In the genomic region with DNA sequence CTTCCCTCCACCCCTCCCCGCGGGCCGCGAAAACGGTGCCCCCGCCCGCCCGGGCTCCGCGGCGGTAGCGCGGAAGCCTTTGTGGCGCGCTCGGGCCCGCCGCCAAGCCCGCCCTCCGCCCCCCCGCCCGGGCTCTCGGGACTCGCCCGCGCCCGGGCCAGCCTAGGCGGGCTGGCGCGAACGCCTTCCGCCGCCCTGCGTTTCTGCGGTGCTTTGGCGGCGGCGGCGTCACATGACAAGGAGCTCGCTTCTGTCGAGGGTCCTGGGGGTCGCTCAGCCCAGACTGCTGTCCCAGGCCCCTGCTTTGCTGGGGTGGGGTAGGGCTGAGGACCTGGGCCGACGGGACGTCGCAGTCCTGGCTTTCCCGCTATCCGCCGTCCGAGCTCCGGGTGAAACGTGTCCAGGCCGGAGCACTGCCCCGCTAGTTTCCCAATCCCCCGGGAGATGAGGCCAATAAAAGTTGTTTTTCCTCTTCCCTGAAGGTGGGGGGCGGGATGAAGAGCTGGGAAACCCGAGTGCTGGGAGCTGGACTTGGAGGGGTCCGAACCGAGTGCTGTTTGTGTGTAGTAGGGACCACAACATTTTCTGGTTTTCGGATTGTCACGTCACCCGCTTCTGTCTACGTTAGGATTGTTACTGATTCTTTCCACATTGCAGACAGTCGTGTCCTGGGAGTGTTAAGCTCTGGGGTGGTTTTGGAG, we compare ENCODE assay signal across 8 mouse cellular contexts. TPM values are rescaled to one million over a fixed set of nuclear protein-coding genes. Genes with fewer than 3 reads are reported as not detected.
DNase-seq lines count a peak whose midpoint lies in the region; ATAC-seq and TF ChIP-seq lines count a peak whose summit lies in the region.

No protein-coding gene starts in this region.

- under 1% methylated on average over 64 of the region's 64 CpGs for WGBS in forebrain, embryonic 10.5 days
- under 1% methylated on average over 46 of the region's 64 CpGs for WGBS in heart, postnatal 0 days
- under 1% methylated on average over 55 of the region's 64 CpGs for WGBS in liver, embryonic 14.5 days (ENCODE audit: insufficient replicate concordance)
- WGBS in stomach, embryonic 15.5 days: under 1% methylated on average over 59 of the region's 64 CpGs

- no peaks in the 10 kb centered on the region for H3K27me3 ChIP-seq in forebrain, embryonic 10.5 days (ENCODE audit: poor library complexity, severe bottlenecking)
- no peaks in the 10 kb centered on the region for H3K27me3 ChIP-seq in heart, postnatal 0 days (ENCODE audit: control insufficient read depth, insufficient read depth, low read length)
- H3K27me3 ChIP-seq in liver, embryonic 14.5 days (ENCODE audit: control insufficient read depth, insufficient read depth, low read length): no peaks in the 10 kb centered on the region
- no peaks in the 10 kb centered on the region for H3K27me3 ChIP-seq in stomach, embryonic 15.5 days (replicated peaks)

- H3K9me3 ChIP-seq in forebrain, embryonic 10.5 days: no peaks in the 10 kb centered on the region
- H3K9me3 ChIP-seq in heart, postnatal 0 days (replicated peaks; ENCODE audit: control insufficient read depth, low read length): no peaks in the 10 kb centered on the region
- H3K9me3 ChIP-seq in liver, embryonic 14.5 days (ENCODE audit: control insufficient read depth, low read length): no peaks in the 10 kb centered on the region
- H3K9me3 ChIP-seq in stomach, embryonic 15.5 days: no peaks in the 10 kb centered on the region

- H3K36me3 ChIP-seq in forebrain, embryonic 10.5 days (replicated peaks): peaks cover 15% of the 10 kb centered on the region
- no peaks in the 10 kb centered on the region for H3K36me3 ChIP-seq in heart, postnatal 0 days (replicated peaks; ENCODE audit: control insufficient read depth, insufficient read depth, low read length)
- H3K36me3 ChIP-seq in liver, embryonic 14.5 days (replicated peaks; ENCODE audit: control insufficient read depth, insufficient read depth, low read depth): no peaks in the 10 kb centered on the region
- no peaks in the 10 kb centered on the region for H3K36me3 ChIP-seq in stomach, embryonic 15.5 days

- H3K4me3 ChIP-seq in forebrain, embryonic 10.5 days: peak overlapping the region; percentile 88
- H3K4me3 ChIP-seq in heart, postnatal 0 days (ENCODE audit: low read depth, low read length): peak overlapping the region; percentile 83
- H3K4me3 ChIP-seq in liver, embryonic 14.5 days (ENCODE audit: insufficient read depth in 1 of 2, low read depth in 2 of 2, low read length in 2 of 2): peak overlapping the region; percentile 89 to 97
- H3K4me3 ChIP-seq in stomach, embryonic 15.5 days (replicated peaks): peak overlapping the region; percentile 81

- H3K27ac ChIP-seq in forebrain, embryonic 10.5 days: peak overlapping the region; percentile 97
- H3K27ac ChIP-seq in heart, postnatal 0 days (ENCODE audit: low read depth): peak overlapping the region; percentile 99
- H3K27ac ChIP-seq in liver, embryonic 14.5 days: peak overlapping the region; percentile 87
- peak overlapping the region; percentile 99 for H3K27ac ChIP-seq in stomach, embryonic 15.5 days

- TF ChIP-seq EP300 in heart, postnatal 0 days (IDR thresholded peaks at IDR 0.05; ENCODE audit: low read depth): peak; percentile 67
- TF ChIP-seq EP300 in liver, embryonic 14.5 days (IDR thresholded peaks at IDR 0.05; ENCODE audit: low read depth): no peak

- peak overlapping the region; percentile 65 for H3K4me2 ChIP-seq in heart, postnatal 0 days (ENCODE audit: low read depth, low read length)
- peak overlapping the region; percentile 99 for H3K4me2 ChIP-seq in liver, embryonic 14.5 days (ENCODE audit: low read depth)
- H3K4me2 ChIP-seq in stomach, embryonic 15.5 days: peak overlapping the region; percentile 53

- DNase-seq in c-Kit-negative CD71-positive TER-119-positive erythroid progenitor cells, embryonic 14.5 days (ENCODE audit: low read depth, low spot score): peak; percentile 59
- DNase-seq in forebrain, embryonic 10.5 days (ENCODE audit: extremely low spot score, low spot score): peak; percentile 73
- DNase-seq in heart, postnatal 0 days (ENCODE audit: low spot score): peak; percentile 58
- DNase-seq in kidney, postnatal 36 days: peak; percentile 66 to 86
- peak; percentile 55 to 57 (median 56) for DNase-seq in liver, embryonic 14.5 days (ENCODE audit: low read depth in 3 of 3, low spot score in 3 of 3)
- DNase-seq in natural killer cell, adult 2 months (ENCODE audit: low spot score in 2 of 2): peak; percentile 30 to 39

- no peak for TF ChIP-seq CTCF in heart, postnatal 0 days (IDR thresholded peaks at IDR 0.05; ENCODE audit: low read depth)
- no peak for TF ChIP-seq CTCF in liver, embryonic 14.5 days (IDR thresholded peaks at IDR 0.05; ENCODE audit: low read depth)

- ATAC-seq in CD4-positive, CD25-positive, alpha-beta regulatory T cell, adult 4 months: peak; percentile 11
- peak; percentile 37 for ATAC-seq in heart, postnatal 0 days (ENCODE audit: insufficient read depth, low read depth)
- peak; percentile 49 for ATAC-seq in liver, embryonic 14.5 days (ENCODE audit: insufficient read depth)
- peak; percentile 15; the same call in 1 of the 2 replicates for ATAC-seq in stomach, embryonic 15.5 days (ENCODE audit: insufficient read depth, low FRiP score, low read depth)

- H3K9ac ChIP-seq in heart, postnatal 0 days (replicated peaks; ENCODE audit: low read depth, low read length): peak overlapping the region; percentile 95
- peak overlapping the region; percentile 100 for H3K9ac ChIP-seq in liver, embryonic 14.5 days (replicated peaks)
- peak overlapping the region; percentile 78 for H3K9ac ChIP-seq in stomach, embryonic 15.5 days

- peaks cover 42% of the 10 kb centered on the region for H3K4me1 ChIP-seq in forebrain, embryonic 10.5 days
- H3K4me1 ChIP-seq in heart, postnatal 0 days (ENCODE audit: control insufficient read depth, insufficient read depth): peaks cover 15% of the 10 kb centered on the region; the same call in 1 of the 2 replicates
- H3K4me1 ChIP-seq in liver, embryonic 14.5 days (replicated peaks; ENCODE audit: control insufficient read depth in 2 of 2, insufficient read depth in 2 of 2, low read length in 1 of 2): peaks cover 11 to 19% of the 10 kb centered on the region in 2 experiments
- H3K4me1 ChIP-seq in stomach, embryonic 15.5 days: 0 out of 2 replicates have a peak, but pooled peaks cover 4% of the 10 kb centered on the region

RNA-seq across cellular contexts. Expression of gene Stag1, which starts 46.6 kb away (rescaled TPM):
- polyA plus RNA-seq in CD4-positive, CD25-positive, alpha-beta regulatory T cell, adult 4 months (2017; shearing (Covaris generic)): 100 to 1,000 TPM in 1 of 2 experiments, 10 to 100 TPM in 1; 79.9 to 126 TPM
- 52.3 and 53.9 TPM in 2 replicates for polyA plus RNA-seq in forebrain, embryonic 10.5 days (2016; fragmentation: Nextera tagmentation; extraction: Ambion mirVana)
- 17.9 and 30.7 TPM in 2 replicates for total RNA-seq in heart, postnatal 0 days (2014; rRNA removed; ENCODE audit: low replicate concordance)
- 24.0 and 24.9 TPM in 2 replicates for polyA plus RNA-seq in heart, postnatal 0 days (2015; fragmentation: Nextera tagmentation; extraction: Ambion mirVana)
- 6.0 and 11.6 TPM in 2 replicates for polyA plus RNA-seq in liver, embryonic 14.5 days (2012; rRNA removed)
- 17.0 and 18.2 TPM in 2 replicates for polyA plus RNA-seq in liver, embryonic 14.5 days (2014; fragmentation: Nextera tagmentation; extraction: Ambion mirVana)
- polyA plus RNA-seq in stomach, embryonic 15.5 days (2015; fragmentation: Nextera tagmentation; extraction: Ambion mirVana): 40.9 and 42.6 TPM in 2 replicates

Comparison
In these comparisons a context has a peak if more than half of its experiments do, and no peak if none do; other contexts are left out.
1. Peak in every context shown above with its lines: DNase-seq, ATAC-seq, H3K4me3 ChIP-seq and H3K27ac ChIP-seq.